Mouse (Mus musculus): Measurements from ENCODE around the gene Eif4enif1. TPM values are rescaled to one million over a fixed set of nuclear protein-coding genes. Genes with fewer than 3 reads are reported as not detected.

Gene Eif4enif1
- polyA plus RNA-seq (2012; rRNA removed) = 81.5 and 81.7 TPM in 2 replicates

GRCm38 (mm10) chr11:3202231-3202701 is at the start of gene Eif4enif1:
Gene Eif4enif1 (plus strand): TSS chr11:3202392.

GRCm38 (mm10) chr11:3193363-3193762 is 8.8 kb upstream of the Eif4enif1 start, which contains the start of gene Sfi1:
Gene Sfi1 (minus strand): TSS chr11:3193463.

GRCm38 (mm10) chr11:3266079-3266685 is 64.0 kb downstream of the Eif4enif1 start, which contains the start of gene Drg1:
Gene Drg1 (minus strand): TSS chr11:3266415.

GRCm38 (mm10) chr11:3288521-3289301 is 86.5 kb downstream of the Eif4enif1 start, which contains the start of gene Patz1:
Gene Patz1 (plus strand): TSS chr11:3288874.

Other genes with a start within 250 kb of the Eif4enif1 start
- gene Sfi1, start 8.9 kb upstream of the Eif4enif1 start, polyA plus RNA-seq (2012; rRNA removed) = 27.4 and 28.3 TPM in 2 replicates
- 89.0 and 97.8 TPM in 2 replicates for gene Drg1, start 64.0 kb downstream of the Eif4enif1 start, polyA plus RNA-seq (2012; rRNA removed)
- 76.4 and 94.9 TPM in 2 replicates for gene Patz1, start 86.5 kb downstream of the Eif4enif1 start, polyA plus RNA-seq (2012; rRNA removed)
- 20.1 and 23.3 TPM in 2 replicates for gene Pik3ip1, start 128.0 kb downstream of the Eif4enif1 start, polyA plus RNA-seq (2012; rRNA removed)
- gene Limk2, start 206.8 kb downstream of the Eif4enif1 start, polyA plus RNA-seq (2012; rRNA removed) = 165 and 178 TPM in 2 replicates
- 38.1 and 39.9 TPM in 2 replicates for gene Rnf185, start 250.0 kb downstream of the Eif4enif1 start, polyA plus RNA-seq (2012; rRNA removed)